17 mouse cellular contexts compared by ENCODE assay signal in the genomic region with DNA sequence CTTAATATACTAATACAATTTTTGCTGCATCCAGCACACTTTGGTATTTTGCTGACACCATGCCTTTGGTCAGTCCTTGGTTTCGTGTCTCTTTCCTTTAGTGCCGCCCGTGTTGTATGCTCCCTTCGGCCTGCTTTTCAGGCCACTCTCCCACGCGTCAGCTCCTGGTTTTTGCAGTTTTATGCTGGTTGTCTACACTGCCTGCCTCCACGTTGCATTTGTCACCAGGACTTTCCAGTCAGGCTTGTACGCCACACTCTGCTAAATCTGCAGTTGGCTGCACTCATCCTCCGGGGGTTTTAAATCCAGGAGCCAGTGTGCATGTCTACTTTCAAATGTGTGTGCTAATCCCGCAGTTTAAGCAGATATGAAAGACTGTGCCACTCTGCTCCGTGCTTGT. TPM values are rescaled to one million over a fixed set of nuclear protein-coding genes. Genes with fewer than 3 reads are reported as not detected.
DNase-seq lines count a peak whose midpoint lies in the region; ATAC-seq and TF ChIP-seq lines count a peak whose summit lies in the region.
"Had no signal": no experiment of that assay in that cellular context is flagged by ENCODE, and none has a peak within 500 bp of the region (broad histone marks: within the 10 kb centered on the region; RNA-seq: fewer than 3 reads in every experiment).

No protein-coding gene starts in this region.

- 51% methylated on average over 11 of the region's 11 CpGs for WGBS in heart, embryonic 13.5 days
- WGBS in midbrain, embryonic 15.5 days: 58% methylated on average over 11 of the region's 11 CpGs
- 86% methylated on average over 11 of the region's 11 CpGs for WGBS in midbrain, embryonic 11.5 days
- 66% methylated on average over 11 of the region's 11 CpGs for WGBS in hindbrain, embryonic 14.5 days
- 38% methylated on average over 11 of the region's 11 CpGs for WGBS in olfactory bulb, adult 2 months
- 72% methylated on average over 11 of the region's 11 CpGs for WGBS in kidney, adult 2 months

- no peak for DNase-seq in heart, postnatal 10 days
- no peak for DNase-seq in midbrain, embryonic 11.5 days (ENCODE audit: low spot score, missing footprints)
- no peak for DNase-seq in hindbrain, embryonic 14.5 days (ENCODE audit: low spot score)
- DNase-seq in kidney, adult 2 months: no peak
- DNase-seq: adrenal gland, adult 8-10 months; cerebellum, adult 18-20 months; gastrocnemius, postnatal 36 days; kidney, adult 11 months; kidney, postnatal 36 days; left cerebral cortex, postnatal 4 days had no signal

- H3K27me3 ChIP-seq in heart, embryonic 13.5 days (replicated peaks): no peaks in the 10 kb centered on the region
- no peaks in the 10 kb centered on the region for H3K27me3 ChIP-seq in midbrain, embryonic 15.5 days (replicated peaks)
- H3K27me3 ChIP-seq in midbrain, embryonic 11.5 days (ENCODE audit: control insufficient read depth, insufficient read depth, low read length): no peaks in the 10 kb centered on the region
- no peaks in the 10 kb centered on the region for H3K27me3 ChIP-seq in hindbrain, embryonic 14.5 days (ENCODE audit: control insufficient read depth, insufficient read depth, low read length)
- no peaks in the 10 kb centered on the region for H3K27me3 ChIP-seq in kidney, adult 2 months (replicated peaks; ENCODE audit: control insufficient read depth, insufficient read depth, low read length)
- H3K27me3 ChIP-seq: embryonic facial prominence, embryonic 15.5 days; megakaryocyte, embryonic 14.5 days had no signal

- no peak for TF ChIP-seq CTCF in olfactory bulb, adult 2 months (IDR thresholded peaks at IDR 0.05; ENCODE audit: insufficient read depth, low read depth, low read length)
- no peak for TF ChIP-seq CTCF in kidney, adult 2 months (conservative IDR thresholded peaks at IDR 0.05; ENCODE audit: insufficient read depth, insufficient read length, low read depth, low read length)

- intact Hi-C loops in heart, postnatal 10 days (cut with DNase I): no loop called here

- TF ChIP-seq POLR2A in olfactory bulb, adult 2 months (IDR thresholded peaks at IDR 0.05; ENCODE audit: insufficient read depth, low read depth, low read length): no peak
- TF ChIP-seq POLR2A in kidney, adult 2 months (IDR thresholded peaks at IDR 0.05; ENCODE audit: low read depth, low read length): no peak

- H3K36me3 ChIP-seq in heart, embryonic 13.5 days: peaks cover 14% of the 10 kb centered on the region
- no peaks in the 10 kb centered on the region; the same call in 1 of the 2 replicates for H3K36me3 ChIP-seq in midbrain, embryonic 15.5 days (replicated peaks)
- H3K36me3 ChIP-seq in midbrain, embryonic 11.5 days (ENCODE audit: control insufficient read depth, insufficient read depth, low read length): no peaks in the 10 kb centered on the region
- H3K36me3 ChIP-seq in hindbrain, embryonic 14.5 days (replicated peaks; ENCODE audit: control insufficient read depth, insufficient read depth): no peaks in the 10 kb centered on the region; the same call in 1 of the 2 replicates
- H3K36me3 ChIP-seq in kidney, adult 2 months (ENCODE audit: control insufficient read depth, insufficient read depth, low read length): no peaks in the 10 kb centered on the region

- peak overlapping the region; percentile 21; the same call in 1 of the 2 replicates for H3K27ac ChIP-seq in heart, embryonic 13.5 days (replicated peaks)
- peak overlapping the region; percentile 42 for H3K27ac ChIP-seq in midbrain, embryonic 15.5 days
- H3K27ac ChIP-seq in midbrain, embryonic 11.5 days (ENCODE audit: low read depth, low read length): no peak overlapping the region
- peak overlapping the region; percentile 9; the same call in 1 of the 2 replicates for H3K27ac ChIP-seq in hindbrain, embryonic 14.5 days
- peak overlapping the region; percentile 50; the same call in 1 of the 2 replicates for H3K27ac ChIP-seq in olfactory bulb, adult 2 months (ENCODE audit: insufficient read depth, low read depth, low read length)
- no peak overlapping the region for H3K27ac ChIP-seq in kidney, adult 2 months (ENCODE audit: insufficient read depth, low read depth, low read length)
- H3K27ac ChIP-seq: embryonic facial prominence, embryonic 15.5 days; liver, embryonic 14.5 days had no signal

- H3K4me1 ChIP-seq in heart, embryonic 13.5 days: peaks cover 66% of the 10 kb centered on the region
- peaks cover 66% of the 10 kb centered on the region for H3K4me1 ChIP-seq in midbrain, embryonic 15.5 days
- peaks cover 6% of the 10 kb centered on the region; the same call in 1 of the 2 replicates for H3K4me1 ChIP-seq in midbrain, embryonic 11.5 days (ENCODE audit: control insufficient read depth, insufficient read depth, low read length)
- H3K4me1 ChIP-seq in hindbrain, embryonic 14.5 days (replicated peaks; ENCODE audit: control insufficient read depth, insufficient read depth, low read length): peaks cover 49% of the 10 kb centered on the region
- peaks cover 22% of the 10 kb centered on the region for H3K4me1 ChIP-seq in olfactory bulb, adult 2 months (ENCODE audit: control insufficient read depth, insufficient read depth, low read length)
- H3K4me1 ChIP-seq in kidney, adult 2 months (ENCODE audit: control insufficient read depth, insufficient read depth, low read length): no peaks in the 10 kb centered on the region

- H3K9me3 ChIP-seq in heart, embryonic 13.5 days: peaks cover 5% of the 10 kb centered on the region; the same call in 1 of the 2 replicates
- no peaks in the 10 kb centered on the region for H3K9me3 ChIP-seq in midbrain, embryonic 15.5 days
- no peaks in the 10 kb centered on the region for H3K9me3 ChIP-seq in midbrain, embryonic 11.5 days (ENCODE audit: control insufficient read depth, low read length)
- H3K9me3 ChIP-seq in hindbrain, embryonic 14.5 days (ENCODE audit: control insufficient read depth, low read length): no peaks in the 10 kb centered on the region

- no peak for ATAC-seq in heart, embryonic 13.5 days (ENCODE audit: extremely low read depth, insufficient number of reproducible peaks, low FRiP score, low TSS enrichment)
- peak; percentile 10; the same call in 1 of the 2 replicates for ATAC-seq in midbrain, embryonic 15.5 days (replicated peaks)
- no peak for ATAC-seq in midbrain, embryonic 11.5 days (ENCODE audit: low FRiP score)
- no peak for ATAC-seq in hindbrain, embryonic 14.5 days (ENCODE audit: low FRiP score)

- H3K4me2 ChIP-seq in heart, embryonic 13.5 days: no peak overlapping the region
- H3K4me2 ChIP-seq in midbrain, embryonic 15.5 days: peak overlapping the region; percentile 2; the same call in 1 of the 2 replicates
- H3K4me2 ChIP-seq in midbrain, embryonic 11.5 days: no peak overlapping the region
- no peak overlapping the region for H3K4me2 ChIP-seq in hindbrain, embryonic 14.5 days (replicated peaks)
- H3K4me2 ChIP-seq: embryonic facial prominence, embryonic 15.5 days had no signal

- no peak overlapping the region for H3K4me3 ChIP-seq in heart, embryonic 13.5 days
- H3K4me3 ChIP-seq in midbrain, embryonic 15.5 days: no peak overlapping the region
- no peak overlapping the region for H3K4me3 ChIP-seq in midbrain, embryonic 11.5 days (ENCODE audit: low read depth, low read length)
- no peak overlapping the region for H3K4me3 ChIP-seq in hindbrain, embryonic 14.5 days (replicated peaks; ENCODE audit: low read length)
- H3K4me3 ChIP-seq in olfactory bulb, adult 2 months (ENCODE audit: insufficient read depth, low read depth, low read length): no peak overlapping the region
- H3K4me3 ChIP-seq in kidney, adult 2 months (ENCODE audit: insufficient read depth, low read depth, low read length): no peak overlapping the region
- H3K4me3 ChIP-seq: embryonic facial prominence, embryonic 15.5 days had no signal

- peak overlapping the region; percentile 24 for H3K9ac ChIP-seq in heart, embryonic 13.5 days
- H3K9ac ChIP-seq in midbrain, embryonic 15.5 days: no peak overlapping the region
- no peak overlapping the region for H3K9ac ChIP-seq in midbrain, embryonic 11.5 days (ENCODE audit: low read length)
- 0 out of 2 replicates have a peak overlapping the region, but pooled peaks have one; percentile 22 for H3K9ac ChIP-seq in hindbrain, embryonic 14.5 days
- H3K9ac ChIP-seq: embryonic facial prominence, embryonic 15.5 days; liver, embryonic 14.5 days had no signal

RNA-seq across cellular contexts. Expression of gene Fyn, which starts 18.9 kb away (rescaled TPM):
- polyA plus RNA-seq in heart, embryonic 13.5 days (2015; fragmentation: Nextera tagmentation; extraction: Ambion mirVana): 11.2 and 13.3 TPM in 2 replicates
- 10 to 100 TPM; 52.2 to 55.5 TPM for total RNA-seq in heart, postnatal 10 days (2021)
- polyA plus RNA-seq in midbrain, embryonic 15.5 days (2015; fragmentation: Nextera tagmentation; extraction: Ambion mirVana): 70.3 and 71.0 TPM in 2 replicates
- polyA plus RNA-seq in midbrain, embryonic 11.5 days (2014; fragmentation: Nextera tagmentation; extraction: Ambion mirVana): 43.7 and 44.3 TPM in 2 replicates
- 105 and 112 TPM in 2 replicates for polyA plus RNA-seq in hindbrain, embryonic 14.5 days (2014; fragmentation: Nextera tagmentation; extraction: Ambion mirVana)
- polyA plus RNA-seq in olfactory bulb, adult 2 months (2012; ENCODE audit: insufficient read depth, insufficient read length, low replicate concordance, missing spikeins): 322 TPM in 1 of 2 replicates, not detected in the other
- 10.6 and 12.9 TPM in 2 replicates for polyA plus RNA-seq in kidney, adult 2 months (2012; rRNA removed)
- total RNA-seq: MEL had no signal

Comparison
In these comparisons a context has a peak if more than half of its experiments do, and no peak if none do; other contexts are left out.
1. H3K27ac ChIP-seq: peak in heart, embryonic 13.5 days (single experiment), midbrain, embryonic 15.5 days (single experiment), hindbrain, embryonic 14.5 days (single experiment) and olfactory bulb, adult 2 months (single experiment); none in midbrain, embryonic 11.5 days (single experiment) and kidney, adult 2 months (single experiment).
2. H3K9ac ChIP-seq: peak in heart, embryonic 13.5 days (single experiment) and hindbrain, embryonic 14.5 days (single experiment); none in midbrain, embryonic 15.5 days (single experiment) and midbrain, embryonic 11.5 days (single experiment).